16 mouse cellular contexts compared by ENCODE assay signal in the genomic region with DNA sequence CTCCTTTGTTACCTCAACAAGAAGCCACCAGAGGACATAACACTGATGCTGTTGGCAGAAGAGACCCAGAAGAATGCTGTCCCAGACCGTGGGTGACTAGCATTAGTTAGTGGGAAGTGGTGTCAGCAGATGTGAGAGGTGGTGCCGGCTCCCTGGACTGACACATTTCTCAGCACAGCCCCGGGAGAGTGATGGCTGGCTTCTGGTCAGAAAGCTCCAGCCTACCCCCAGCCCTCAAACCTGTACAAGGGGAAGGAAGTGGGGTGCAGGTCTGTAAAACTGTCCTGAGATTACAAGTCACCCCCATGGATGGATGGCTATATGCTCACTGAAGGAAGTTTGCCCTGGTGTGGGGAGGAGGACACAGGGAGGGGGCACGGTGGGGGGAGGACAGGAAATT.
A peak's percentile ranks its signal among the peaks of the same experiment; 100 is the strongest.
DNase-seq lines count a peak whose midpoint lies in the region; ATAC-seq and TF ChIP-seq lines count a peak whose summit lies in the region.
"Had no signal": no experiment of that assay in that cellular context is flagged by ENCODE, and none has a peak within 500 bp of the region (broad histone marks: within the 10 kb centered on the region; RNA-seq: fewer than 3 reads in every experiment).

No protein-coding gene starts in this region.

- peak overlapping the region; percentile 30; the same call in 1 of the 2 replicates for H3K27ac ChIP-seq in hindbrain, embryonic 13.5 days
- no peak overlapping the region for H3K27ac ChIP-seq in hindbrain, embryonic 11.5 days (ENCODE audit: low read depth, low read length)
- H3K27ac ChIP-seq in forebrain, embryonic 13.5 days = peak overlapping the region; percentile 68; the same call in 1 of the 2 replicates
- H3K27ac ChIP-seq in limb, embryonic 14.5 days (replicated peaks; ENCODE audit: low read depth, low read length) = no peak overlapping the region
- H3K27ac ChIP-seq: hindbrain, postnatal 0 days; liver, embryonic 14.5 days had no signal

- no peak overlapping the region for H3K4me2 ChIP-seq in hindbrain, embryonic 13.5 days
- H3K4me2 ChIP-seq in hindbrain, embryonic 11.5 days (replicated peaks; ENCODE audit: low read depth, low read length) = no peak overlapping the region
- H3K4me2 ChIP-seq in forebrain, embryonic 13.5 days = peak overlapping the region; percentile 28
- no peak overlapping the region for H3K4me2 ChIP-seq in limb, embryonic 14.5 days (replicated peaks; ENCODE audit: low read depth, low read length, severe bottlenecking)

- H3K27me3 ChIP-seq in hindbrain, embryonic 13.5 days = no peaks in the 10 kb centered on the region
- H3K27me3 ChIP-seq in hindbrain, embryonic 11.5 days (ENCODE audit: control insufficient read depth, insufficient read depth, low read length) = no peaks in the 10 kb centered on the region
- no peaks in the 10 kb centered on the region for H3K27me3 ChIP-seq in forebrain, embryonic 13.5 days
- H3K27me3 ChIP-seq in limb, embryonic 14.5 days (ENCODE audit: control insufficient read depth, insufficient read depth, low read length) = no peaks in the 10 kb centered on the region

- DNase-seq in hindbrain, embryonic 11.5 days (ENCODE audit: low spot score) = no peak
- no peak for DNase-seq in limb, embryonic 14.5 days (ENCODE audit: low spot score)
- no peak for DNase-seq in cerebellum, adult 11-12 months
- DNase-seq in embryo, embryonic 9.5 days (ENCODE audit: extremely low spot score) = no peak
- DNase-seq: adrenal gland, postnatal 25 days; cerebellum, postnatal 36 days; kidney, adult 9 months; left cerebral cortex, postnatal 4 days; right cerebral cortex, postnatal 25 days had no signal

- no peak for ATAC-seq in hindbrain, embryonic 13.5 days (ENCODE audit: low FRiP score)
- ATAC-seq in hindbrain, embryonic 11.5 days (ENCODE audit: low FRiP score) = no peak
- peak; percentile 20; the same call in 1 of the 2 replicates for ATAC-seq in common myeloid progenitor, adult 5-6 weeks (replicated peaks; ENCODE audit: low read depth, poor library complexity, severe bottlenecking)
- ATAC-seq in forebrain, embryonic 13.5 days = peak; percentile 30; the same call in 1 of the 2 replicates
- peak; percentile 7; the same call in 1 of the 2 replicates for ATAC-seq in limb, embryonic 14.5 days (ENCODE audit: low FRiP score, low read depth)
- ATAC-seq: hindbrain, postnatal 0 days; midbrain, embryonic 16.5 days had no signal

- 64% methylated on average over 4 of the region's 4 CpGs for WGBS in hindbrain, embryonic 13.5 days
- WGBS in hindbrain, embryonic 11.5 days = 80% methylated on average over 4 of the region's 4 CpGs
- WGBS in forebrain, embryonic 13.5 days = 64% methylated on average over 4 of the region's 4 CpGs
- WGBS in limb, embryonic 14.5 days = 51% methylated on average over 4 of the region's 4 CpGs

- H3K4me3 ChIP-seq in hindbrain, embryonic 13.5 days = no peak overlapping the region
- H3K4me3 ChIP-seq in hindbrain, embryonic 11.5 days (ENCODE audit: low read depth, low read length) = no peak overlapping the region
- H3K4me3 ChIP-seq in forebrain, embryonic 13.5 days = no peak overlapping the region
- H3K4me3 ChIP-seq in limb, embryonic 14.5 days (replicated peaks; ENCODE audit: low read length) = no peak overlapping the region
- H3K4me3 ChIP-seq: megakaryocyte, embryonic 14.5 days had no signal

- peaks cover 35% of the 10 kb centered on the region for H3K4me1 ChIP-seq in hindbrain, embryonic 13.5 days (replicated peaks)
- H3K4me1 ChIP-seq in hindbrain, embryonic 11.5 days (replicated peaks; ENCODE audit: control insufficient read depth, insufficient read depth, low read length) = no peaks in the 10 kb centered on the region; the same call in 1 of the 2 replicates
- peaks cover 30% of the 10 kb centered on the region for H3K4me1 ChIP-seq in forebrain, embryonic 13.5 days
- peaks cover 10% of the 10 kb centered on the region for H3K4me1 ChIP-seq in limb, embryonic 14.5 days (ENCODE audit: control insufficient read depth, insufficient read depth, low read length)

- no peaks in the 10 kb centered on the region for H3K9me3 ChIP-seq in hindbrain, embryonic 13.5 days
- no peaks in the 10 kb centered on the region for H3K9me3 ChIP-seq in hindbrain, embryonic 11.5 days (ENCODE audit: control insufficient read depth, low read length)
- no peaks in the 10 kb centered on the region for H3K9me3 ChIP-seq in forebrain, embryonic 13.5 days (replicated peaks)
- H3K9me3 ChIP-seq in limb, embryonic 14.5 days (ENCODE audit: control insufficient read depth, low read length) = no peaks in the 10 kb centered on the region
- H3K9me3 ChIP-seq: megakaryocyte, embryonic 14.5 days had no signal

- no peak for TF ChIP-seq POLR2A in limb, embryonic 14.5 days (IDR thresholded peaks at IDR 0.05; ENCODE audit: borderline replicate concordance, extremely low read depth, insufficient read depth, insufficient read length)

- no peak overlapping the region for H3K9ac ChIP-seq in hindbrain, embryonic 13.5 days
- no peak overlapping the region for H3K9ac ChIP-seq in hindbrain, embryonic 11.5 days (ENCODE audit: low read depth, low read length)
- no peak overlapping the region for H3K9ac ChIP-seq in forebrain, embryonic 13.5 days
- peak overlapping the region; percentile 6; the same call in 1 of the 2 replicates for H3K9ac ChIP-seq in limb, embryonic 14.5 days (ENCODE audit: low read depth, low read length, severe bottlenecking)
- H3K9ac ChIP-seq: liver, embryonic 14.5 days had no signal

- H3K36me3 ChIP-seq in hindbrain, embryonic 13.5 days = no peaks in the 10 kb centered on the region
- H3K36me3 ChIP-seq in hindbrain, embryonic 11.5 days (ENCODE audit: control insufficient read depth, insufficient read depth, low read length) = no peaks in the 10 kb centered on the region
- H3K36me3 ChIP-seq in forebrain, embryonic 13.5 days (ENCODE audit: poor library complexity, severe bottlenecking) = no peaks in the 10 kb centered on the region
- H3K36me3 ChIP-seq in limb, embryonic 14.5 days (ENCODE audit: control insufficient read depth, insufficient read depth, low read length) = no peaks in the 10 kb centered on the region

Comparison
In these comparisons a context has a peak if more than half of its experiments do, and no peak if none do; other contexts are left out.
1. H3K27ac ChIP-seq: peak in hindbrain, embryonic 13.5 days (single experiment) and forebrain, embryonic 13.5 days (single experiment); none in hindbrain, embryonic 11.5 days (single experiment) and limb, embryonic 14.5 days (single experiment).
2. ATAC-seq: peak in common myeloid progenitor, adult 5-6 weeks (single experiment), forebrain, embryonic 13.5 days (single experiment) and limb, embryonic 14.5 days (single experiment); none in hindbrain, embryonic 13.5 days (single experiment) and hindbrain, embryonic 11.5 days (single experiment).